Mouse (Mus musculus) MEL (cell line): ENCODE results near the gene Gm11060.

Experiments used
- CHD2 ChIP-seq: IDR thresholded peaks from 2 replicates; pipeline ENCODE4 v1.6.1; 2011; ENCODE audit warnings: low read length, improper control_type of control experiment
- CTCF ChIP-seq, 3 experiments: IDR thresholded peaks in 2 of 3; conservative IDR thresholded peaks in 1 of 3; 2 replicates each; pipeline ENCODE4 v1.5.1; 2011 to 2012; ENCODE audit warnings: low read length in 3 of 3, low read depth in 2 of 3, mild to moderate bottlenecking in 2 of 3, improper control_type of control experiment in 1 of 3, inconsistent platforms in 1 of 3, mixed read lengths in 1 of 3, moderate library complexity in 1 of 3; ENCODE audit not compliant: control insufficient read depth in 1 of 3, insufficient read depth in 1 of 3, poor library complexity in 1 of 3, severe bottlenecking in 1 of 3
- E2F4 ChIP-seq: IDR thresholded peaks from 2 replicates; pipeline ENCODE4 v1.6.1; 2011; ENCODE audit warnings: low read depth, low read length, improper control_type of control experiment, borderline replicate concordance
- HCFC1 ChIP-seq: IDR thresholded peaks from 2 replicates; pipeline ENCODE4 v1.6.1; 2012; ENCODE audit warnings: low read depth, mild to moderate bottlenecking, inconsistent platforms, low read length, improper control_type of control experiment, moderate library complexity
- MAX ChIP-seq: IDR thresholded peaks from 2 replicates; pipeline ENCODE4 v1.6.1; 2011; ENCODE audit warnings: low read length, improper control_type of control experiment
- SMC3 ChIP-seq: IDR thresholded peaks from 2 replicates; pipeline ENCODE4 v1.6.1; 2011; ENCODE audit warnings: low read depth, low read length, improper control_type of control experiment
- ZC3H11A ChIP-seq: IDR thresholded peaks from 2 replicates; pipeline ENCODE4 v1.6.1; 2012; ENCODE audit warnings: low read depth, mild to moderate bottlenecking, inconsistent platforms, low read length, improper control_type of control experiment

GRCm38 (mm10) chr2:105131061-105131810, 39.4 kb downstream of the Gm11060 start:
- TF ChIP-seq HCFC1, result no peak
- TF ChIP-seq MAX, result no peak
- TF ChIP-seq ZC3H11A, result no peak
- no peak for TF ChIP-seq CHD2
- TF ChIP-seq SMC3, result no peak
- TF ChIP-seq CTCF (IDR thresholded peaks at IDR 0.05 in 2 of 3, conservative IDR thresholded peaks at IDR 0.05 in 1 of 3; ENCODE audit: control insufficient read depth in 1 of 3, insufficient read depth in 1 of 3, low read depth in 2 of 3, low read length in 3 of 3, poor library complexity in 1 of 3, severe bottlenecking in 1 of 3), result no peak
- no peak for TF ChIP-seq E2F4
